Mouse (Mus musculus) right cerebral cortex, postnatal 10 days (tissue): ENCODE data around the gene Hoxc9.

ENCODE experiments used
- DNase-seq, 2 experiments: peaks; one replicate each; pipeline ENCODE4 v3.0.0; 2021; ENCODE audit warnings: low spot score in 2 of 2

Hoxc9 gene

DNA sequence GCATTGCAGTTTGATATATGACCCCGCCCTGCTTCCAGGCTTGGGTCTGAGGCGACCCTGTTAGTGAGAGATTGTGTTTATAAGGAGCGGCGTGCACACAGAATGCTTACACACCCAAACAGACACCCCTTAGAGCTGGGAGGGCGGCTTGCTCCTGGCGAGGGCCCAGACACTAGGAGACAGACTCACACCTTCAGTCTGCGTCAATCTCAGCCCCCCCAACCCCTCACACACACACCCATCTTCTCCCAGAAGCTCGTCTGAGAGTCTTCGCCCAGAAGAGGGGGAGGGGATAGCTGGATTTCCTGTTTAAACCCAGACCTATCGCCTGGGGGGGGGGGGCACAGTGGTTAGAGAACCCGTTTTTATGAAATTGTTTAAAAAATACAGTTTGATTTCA, 23.7 kb downstream of the Hoxc9 start:
- DNase-seq = no peak

DNA sequence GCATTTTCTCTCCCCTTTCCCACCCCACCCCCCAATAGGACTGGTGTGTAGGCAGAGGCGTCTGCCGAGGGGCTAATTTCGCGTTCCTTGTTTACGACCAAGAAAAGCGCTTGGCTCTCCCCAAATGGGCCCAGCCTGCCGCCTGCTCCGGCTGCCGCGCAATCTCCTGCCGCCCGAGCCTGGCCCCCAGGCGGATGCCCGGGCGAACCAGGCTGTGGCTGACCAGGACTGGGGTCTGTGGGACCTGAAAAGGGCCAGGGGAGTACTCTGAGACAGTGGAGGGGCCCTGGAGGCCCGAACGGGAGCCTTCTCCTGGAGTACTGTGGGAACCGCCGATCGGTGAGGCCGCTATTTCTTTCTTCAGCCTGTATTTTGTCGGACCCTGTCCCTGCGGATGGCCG, 24.3 kb downstream of the Hoxc9 start:
- DNase-seq = no peak

DNA sequence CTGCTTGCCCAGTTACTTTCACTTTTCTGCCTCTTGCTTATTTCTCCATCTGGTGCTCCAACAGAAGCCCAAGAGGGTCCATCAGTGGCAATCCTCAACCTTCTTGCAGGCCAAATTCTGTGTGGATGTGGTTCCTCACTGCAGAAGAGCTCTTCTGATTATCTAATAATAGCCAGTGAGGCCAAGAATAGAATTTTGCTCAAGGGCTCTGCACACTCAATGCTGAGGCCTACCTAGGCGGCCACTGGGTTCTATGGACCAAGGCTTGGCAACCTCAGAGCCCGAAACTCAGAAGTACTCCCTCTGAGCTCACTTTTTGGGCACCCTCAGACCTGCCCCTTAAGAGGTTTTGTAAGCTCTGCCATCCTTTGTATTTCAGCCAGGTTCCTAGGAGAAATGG, 25.1 kb downstream of the Hoxc9 start:
- DNase-seq = no peak

DNA sequence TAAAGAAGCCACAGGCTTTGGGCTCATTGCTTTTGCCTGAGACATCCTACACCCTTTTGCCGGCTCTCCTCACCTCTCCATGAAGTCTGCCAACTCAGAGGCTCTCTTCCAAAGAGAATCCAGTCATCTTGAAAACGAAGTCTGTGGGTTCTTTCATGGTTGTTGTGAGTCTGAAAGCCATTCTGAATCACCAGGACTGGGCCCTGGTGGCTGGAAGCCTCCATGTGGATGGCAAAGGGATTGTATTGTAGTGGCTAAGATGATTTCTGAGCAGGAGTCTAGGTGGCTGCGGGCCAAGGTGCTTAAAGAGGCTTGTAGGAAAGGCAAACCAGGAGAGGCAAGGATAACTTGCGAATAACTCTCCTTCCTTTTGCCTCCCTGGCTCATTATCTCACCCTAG, 25.9 kb downstream of the Hoxc9 start:
- DNase-seq = no peak

DNA sequence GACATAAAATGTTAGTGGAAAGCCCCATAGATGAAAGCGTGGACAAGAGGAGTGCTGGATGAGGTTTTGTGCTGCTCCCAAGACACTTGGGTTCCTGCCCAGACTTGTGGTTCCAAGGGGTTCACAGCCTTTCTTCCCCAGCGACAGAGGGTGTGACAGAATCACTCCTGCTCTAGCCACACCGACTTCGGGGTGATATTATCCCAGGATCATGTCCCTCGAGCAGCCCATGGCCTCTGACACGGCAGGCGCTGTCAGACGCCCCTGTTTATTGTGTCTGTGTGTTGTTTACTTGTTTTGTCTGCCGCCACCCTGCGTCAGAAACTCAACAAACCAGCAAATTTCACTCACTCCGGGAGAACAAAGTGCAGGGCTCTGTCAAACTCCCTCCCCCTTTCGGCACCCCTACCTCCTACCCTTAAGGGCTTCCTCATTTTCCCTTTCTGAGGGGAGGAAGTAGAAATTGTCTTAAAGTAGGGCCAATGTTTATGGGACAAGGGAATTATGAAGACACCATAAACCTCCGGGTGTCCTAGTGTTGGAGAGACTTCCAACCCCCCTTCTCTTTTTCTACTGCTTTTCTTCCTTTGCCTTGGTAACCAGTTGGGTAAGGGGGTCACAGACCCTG, 26.7 kb downstream of the Hoxc9 start:
- DNase-seq = no peak

DNA sequence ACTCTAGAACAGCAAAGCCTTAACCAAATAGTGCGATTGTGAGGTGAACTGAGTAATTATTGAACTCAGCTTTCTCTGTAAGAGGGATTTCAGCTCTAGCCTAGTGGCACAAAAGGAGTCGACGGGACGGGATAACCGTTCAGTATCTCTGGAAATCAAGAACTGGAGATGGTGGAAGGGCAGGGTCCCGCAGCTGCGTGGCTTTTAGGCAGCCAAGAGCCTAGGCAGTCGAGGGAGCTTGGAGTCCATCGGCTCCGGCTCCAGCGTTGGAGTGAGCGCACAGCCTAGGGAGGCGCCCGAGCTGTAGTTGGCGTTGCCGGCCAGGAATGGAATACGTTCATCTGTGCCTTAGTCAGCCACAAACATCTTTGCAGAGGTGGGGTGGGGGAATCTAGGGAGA, 29.1 kb downstream of the Hoxc9 start:
- no peak for DNase-seq

DNA sequence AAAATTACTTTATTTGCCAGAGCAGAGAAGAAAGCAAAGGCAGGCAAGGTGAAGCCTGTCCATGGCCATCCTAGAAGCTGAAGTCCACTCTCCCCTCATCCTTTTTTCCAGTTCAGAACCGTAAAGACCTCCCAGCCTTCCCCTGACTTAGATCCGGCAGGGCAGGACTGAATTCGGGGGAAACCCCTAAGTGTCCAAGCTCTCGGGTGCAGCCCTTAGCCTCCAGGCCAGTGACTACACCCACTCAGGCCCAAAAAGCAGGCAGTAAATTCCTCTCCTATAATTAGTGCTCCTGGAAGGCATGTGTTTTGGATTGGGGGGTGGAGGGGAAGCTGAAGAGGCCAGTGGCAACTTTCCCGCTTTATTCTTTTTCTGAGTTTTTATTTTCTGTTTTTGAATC, 29.6 kb downstream of the Hoxc9 start:
- no peak for DNase-seq

DNA sequence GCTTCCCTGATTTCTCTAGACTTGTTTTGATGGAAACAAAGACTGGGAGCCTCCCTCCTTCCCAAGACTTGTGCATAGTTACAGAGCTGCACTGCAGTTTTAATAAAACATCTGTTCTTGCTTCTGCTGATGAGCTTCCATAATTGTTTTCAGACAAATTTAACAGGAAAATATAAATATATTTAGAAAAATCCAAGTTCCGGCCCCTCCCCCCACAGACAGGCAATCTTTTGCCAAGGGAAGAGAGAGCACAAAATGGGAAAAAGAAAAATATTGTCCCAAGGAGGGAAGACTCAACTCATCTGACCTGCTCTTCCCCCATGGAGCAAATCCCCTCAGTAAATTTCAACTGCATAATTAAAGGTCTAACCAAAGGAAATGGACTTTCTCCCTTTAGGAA, 30.1 kb downstream of the Hoxc9 start:
- no peak for DNase-seq

DNA sequence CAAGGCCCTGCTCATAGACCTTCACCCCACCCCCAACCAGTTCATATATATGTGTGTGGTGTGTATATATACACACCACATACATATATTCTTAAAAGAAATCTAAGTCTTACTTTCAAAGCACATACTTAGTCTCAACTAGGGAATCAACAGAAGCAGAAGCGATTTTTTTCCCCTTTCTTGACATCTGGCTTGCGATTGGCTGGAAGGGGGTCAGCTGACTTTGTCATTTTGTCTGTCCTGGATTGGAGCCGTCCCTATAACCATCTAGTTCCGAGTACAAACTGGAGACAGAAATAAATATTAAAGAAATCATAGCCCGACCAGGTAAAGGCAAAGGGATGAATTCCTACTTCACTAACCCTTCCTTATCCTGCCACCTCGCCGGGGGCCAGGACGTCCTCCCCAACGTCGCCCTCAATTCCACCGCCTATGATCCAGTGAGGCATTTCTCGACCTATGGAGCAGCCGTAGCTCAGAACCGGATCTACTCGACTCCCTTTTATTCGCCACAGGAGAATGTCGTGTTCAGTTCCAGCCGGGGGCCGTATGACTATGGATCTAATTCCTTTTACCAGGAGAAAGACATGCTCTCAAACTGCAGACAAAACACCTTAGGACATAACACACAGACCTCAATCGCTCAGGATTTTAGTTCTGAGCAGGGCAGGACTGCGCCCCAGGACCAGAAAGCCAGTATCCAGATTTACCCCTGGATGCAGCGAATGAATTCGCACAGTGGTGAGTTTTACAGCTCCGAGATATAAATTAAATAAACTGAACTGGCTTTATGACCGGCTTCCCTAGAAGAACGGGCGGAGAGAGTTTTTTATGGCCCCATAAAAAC, 33.2 kb downstream of the Hoxc9 start:
- no peak for DNase-seq

DNA sequence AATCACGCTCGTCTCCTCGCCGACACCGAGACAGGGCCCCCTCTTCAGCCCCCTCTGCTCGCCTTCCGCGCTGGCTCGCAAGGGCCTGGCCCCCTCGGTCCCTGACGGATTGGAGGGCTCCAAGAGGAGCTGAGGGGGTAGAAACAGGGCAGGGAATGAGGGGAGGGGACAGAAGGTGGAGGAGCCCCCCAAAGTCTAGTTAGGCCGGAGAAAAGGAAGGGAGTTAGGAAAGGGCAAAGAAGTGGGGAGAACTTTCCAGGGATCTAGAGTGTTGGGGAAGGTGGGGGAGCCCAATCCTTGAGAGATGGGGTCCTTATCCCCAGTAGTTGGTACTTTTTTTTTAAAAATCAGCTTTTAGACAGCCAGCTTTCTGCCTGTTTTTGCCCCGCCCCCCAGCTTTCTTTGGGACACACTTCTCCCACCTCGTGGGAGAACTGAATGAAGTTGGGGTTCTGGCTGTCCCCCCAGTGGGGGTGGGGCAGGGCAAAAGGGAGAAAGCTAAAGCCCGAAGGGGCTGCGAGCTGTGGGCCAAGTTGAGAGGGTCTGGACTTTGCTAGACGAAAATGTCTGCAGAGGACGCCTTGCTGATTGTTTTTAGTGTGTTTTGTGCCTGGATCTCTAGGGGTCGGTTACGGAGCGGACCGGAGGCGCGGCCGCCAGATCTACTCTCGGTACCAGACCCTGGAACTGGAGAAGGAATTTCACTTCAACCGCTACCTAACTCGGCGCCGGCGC, 34.0 kb downstream of the Hoxc9 start:
- no peak for DNase-seq

DNA sequence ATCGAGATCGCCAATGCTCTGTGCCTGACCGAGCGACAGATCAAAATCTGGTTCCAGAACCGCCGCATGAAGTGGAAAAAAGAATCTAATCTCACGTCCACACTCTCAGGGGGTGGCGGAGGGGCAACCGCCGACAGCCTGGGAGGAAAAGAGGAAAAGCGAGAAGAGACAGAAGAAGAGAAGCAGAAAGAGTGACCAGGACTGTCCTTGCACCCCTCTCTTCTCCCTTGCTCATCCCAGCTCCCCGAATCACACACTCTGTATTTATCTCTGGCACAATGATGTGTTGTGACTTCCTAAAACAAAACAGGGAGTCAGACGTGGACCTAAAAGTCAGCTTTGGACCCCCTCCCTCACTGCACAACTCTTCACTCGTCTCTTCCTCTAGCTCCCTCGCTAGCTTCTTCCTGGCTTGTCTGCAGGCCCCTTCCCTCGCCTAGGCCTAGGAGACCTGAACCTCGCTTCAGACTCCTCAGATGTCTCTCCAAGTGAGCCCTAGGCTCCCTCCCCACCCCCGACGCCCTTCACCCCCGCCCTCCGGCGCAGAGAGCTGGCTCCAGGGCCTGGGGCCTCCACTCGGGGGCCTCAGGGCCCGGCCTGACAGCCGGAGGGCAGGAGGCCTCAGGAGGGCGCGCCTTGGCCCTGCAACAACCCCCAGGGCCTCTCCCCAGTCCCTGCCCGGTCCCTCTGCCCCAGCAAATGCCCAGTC, 34.8 kb downstream of the Hoxc9 start:
- DNase-seq = no peak

DNA sequence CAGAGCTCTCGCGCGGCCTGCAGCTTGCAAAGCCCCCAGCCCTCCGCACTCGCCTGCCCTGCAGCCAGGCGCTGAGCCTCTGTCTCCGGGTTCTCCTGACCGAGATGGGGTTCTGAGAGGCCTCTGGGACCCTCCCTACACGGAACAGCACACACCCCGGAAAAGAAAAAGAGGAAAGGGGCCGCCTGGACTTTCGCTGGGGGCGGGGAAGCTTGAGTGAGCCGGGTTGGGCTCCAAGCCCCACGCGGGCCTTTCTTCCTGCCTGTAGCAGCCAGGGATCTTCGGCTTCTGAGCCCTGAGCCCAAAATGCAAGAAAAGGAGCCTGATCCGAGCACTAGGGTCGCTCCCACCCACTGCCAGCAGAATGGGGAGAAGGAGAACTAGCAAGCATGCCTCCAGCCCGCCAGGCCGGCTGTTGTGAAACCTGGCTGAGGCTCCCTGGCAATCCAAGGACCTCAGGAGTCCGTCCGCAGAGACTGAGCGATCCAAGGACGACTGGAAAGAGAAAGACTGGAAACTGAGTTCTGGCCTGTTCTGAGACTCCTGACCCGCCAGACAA, 35.8 kb downstream of the Hoxc9 start:
- DNase-seq = no peak

DNA sequence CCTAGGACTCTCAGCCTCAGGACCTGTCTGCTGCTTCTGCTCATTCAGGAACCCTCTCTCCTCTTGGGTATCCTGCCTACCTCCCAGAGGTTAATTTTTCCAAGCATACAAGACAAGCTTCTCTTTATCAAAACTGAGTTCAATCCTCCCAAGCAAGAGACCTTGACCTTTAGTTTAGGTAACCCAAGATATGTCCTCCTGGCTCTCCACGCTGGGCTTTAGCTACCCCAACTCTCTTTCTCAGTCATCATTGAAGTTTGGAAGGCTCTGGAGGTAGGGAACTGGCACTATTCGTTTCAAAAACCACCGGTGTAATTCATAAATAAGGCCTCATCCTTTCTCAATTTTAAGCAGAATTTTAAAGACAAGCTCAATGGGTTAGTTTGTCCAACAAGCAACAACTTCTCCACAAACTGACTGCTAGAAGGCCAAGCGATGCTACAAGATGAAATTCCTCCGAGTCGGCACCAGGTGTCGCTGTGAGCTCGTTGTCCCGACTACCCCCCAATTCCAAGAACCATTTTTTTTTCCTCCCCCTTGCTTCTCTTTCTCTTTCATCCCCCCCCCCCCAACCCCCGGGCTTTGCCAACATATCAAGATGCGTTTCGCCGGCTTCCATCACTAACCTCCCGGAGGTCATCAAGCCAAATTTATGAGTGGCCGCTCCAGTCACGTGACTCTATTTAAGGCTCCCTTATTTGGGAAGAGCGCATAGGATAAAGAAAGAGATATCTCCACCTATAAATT, 37.2 kb downstream of the Hoxc9 start:
- peak in 1 of 2 experiments; percentile 62 for DNase-seq

DNA sequence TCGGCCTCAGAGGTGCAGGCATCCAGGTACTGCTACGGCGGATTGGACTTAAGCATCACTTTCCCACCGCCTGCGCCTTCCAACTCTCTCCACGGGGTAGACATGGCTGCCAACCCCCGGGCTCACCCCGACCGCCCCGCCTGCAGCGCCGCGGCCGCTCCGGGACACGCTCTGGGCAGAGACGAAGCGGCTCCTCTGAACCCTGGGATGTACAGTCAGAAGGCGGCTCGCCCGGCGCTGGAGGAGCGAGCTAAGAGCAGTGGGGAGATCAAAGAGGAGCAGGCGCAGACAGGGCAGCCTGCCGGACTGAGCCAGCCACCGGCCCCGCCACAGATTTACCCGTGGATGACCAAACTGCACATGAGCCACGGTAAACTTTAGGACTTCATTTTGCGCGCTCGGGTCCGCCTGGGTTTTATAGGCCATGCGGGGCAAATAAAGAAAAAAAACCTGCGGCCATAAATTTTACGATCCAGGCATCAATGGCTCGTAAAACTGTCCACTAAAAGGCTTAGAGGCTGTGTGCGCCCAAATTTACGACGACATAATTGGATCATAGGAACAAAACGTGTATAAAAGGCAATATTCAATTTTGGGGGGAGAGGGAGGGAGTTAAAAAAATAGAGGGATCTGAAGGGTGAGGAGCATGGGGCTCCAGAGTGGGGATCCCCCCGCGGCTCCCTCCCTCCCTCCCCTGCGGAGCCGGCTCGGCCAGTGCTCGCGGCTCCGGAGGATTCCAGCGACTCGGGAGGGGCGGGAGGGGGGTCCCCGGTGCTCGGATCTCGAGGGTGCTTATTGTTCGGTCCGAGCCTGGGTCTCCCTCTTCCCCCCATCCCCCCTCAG, 38.1 kb downstream of the Hoxc9 start:
- DNase-seq = no peak

DNA sequence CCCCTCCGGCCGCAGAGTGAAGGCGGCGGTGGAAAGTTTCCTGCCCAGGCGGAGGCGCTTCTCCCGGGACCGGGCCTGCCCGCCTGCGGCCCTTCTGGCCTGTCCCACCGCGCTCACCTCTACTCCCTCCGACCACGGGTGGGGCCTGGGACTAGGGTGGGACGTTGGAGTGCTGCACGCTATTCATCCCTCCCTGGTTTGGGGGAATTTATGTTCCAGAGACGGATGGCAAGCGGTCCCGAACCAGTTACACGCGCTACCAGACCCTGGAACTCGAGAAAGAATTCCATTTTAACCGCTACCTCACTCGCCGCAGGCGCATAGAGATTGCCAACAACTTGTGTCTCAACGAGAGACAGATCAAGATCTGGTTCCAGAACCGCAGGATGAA, 38.8 kb downstream of the Hoxc9 start:
- DNase-seq = no peak

DNA sequence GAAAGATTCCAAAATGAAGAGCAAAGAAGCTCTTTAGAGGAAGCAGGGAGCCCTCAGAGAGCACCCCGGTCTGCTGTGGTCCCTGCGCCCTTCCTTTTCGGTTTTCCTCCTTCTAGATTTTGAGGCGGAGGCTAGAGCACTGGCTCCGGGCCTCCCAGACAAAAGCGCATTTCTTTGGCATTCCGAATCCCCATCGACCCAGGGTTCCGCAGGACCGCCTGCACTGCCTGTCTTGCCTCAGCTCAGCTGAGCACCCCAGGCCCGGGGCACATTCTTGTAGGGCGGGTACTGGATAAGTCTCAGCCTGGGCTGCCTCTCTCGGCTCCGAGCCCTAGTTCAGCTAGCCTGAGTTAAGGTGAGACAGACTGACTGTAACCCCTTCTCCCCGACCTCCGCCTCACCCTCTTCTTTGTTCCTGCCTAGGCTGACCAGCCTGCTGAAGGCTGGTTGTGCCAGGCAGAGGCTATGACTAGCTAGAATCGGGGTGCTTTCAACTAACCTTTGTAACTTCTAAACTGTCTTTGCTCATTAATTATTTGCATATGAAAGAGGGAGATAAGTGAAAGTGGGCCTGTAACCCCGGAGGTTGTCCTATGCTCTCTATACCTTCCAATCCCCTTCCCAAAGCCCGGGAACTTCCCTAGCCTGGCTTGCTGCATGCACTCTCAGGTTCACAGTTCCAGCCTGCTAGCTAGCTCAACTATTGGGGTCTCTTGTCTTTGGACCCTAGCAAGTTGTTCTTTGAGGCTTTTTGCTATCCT, 39.3 kb downstream of the Hoxc9 start:
- no peak for DNase-seq

DNA sequence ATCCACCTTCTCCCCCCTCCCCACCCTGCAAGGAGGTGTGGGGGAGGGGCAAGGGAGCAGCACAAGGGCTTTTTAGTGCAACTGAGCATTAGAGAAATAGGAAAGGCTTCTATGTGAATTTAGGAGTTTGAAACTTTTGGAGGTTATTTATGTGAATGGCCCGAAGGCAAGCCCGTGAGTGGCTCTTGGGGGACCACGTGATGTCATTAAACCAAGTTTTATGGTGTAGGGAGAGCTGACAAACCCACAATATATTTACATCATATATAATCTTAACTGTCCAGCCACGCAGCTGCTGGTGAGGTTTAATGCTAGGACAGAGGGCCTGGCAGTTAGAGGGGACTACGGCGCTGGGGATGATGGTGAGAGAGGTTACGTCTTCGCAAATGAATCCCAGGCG, 42.4 kb downstream of the Hoxc9 start, which contains the start of gene Hoxc4:
TSS of gene Hoxc4 (plus strand) at position 299 of the 400 bp plus-strand sequence.
- DNase-seq = no peak

DNA sequence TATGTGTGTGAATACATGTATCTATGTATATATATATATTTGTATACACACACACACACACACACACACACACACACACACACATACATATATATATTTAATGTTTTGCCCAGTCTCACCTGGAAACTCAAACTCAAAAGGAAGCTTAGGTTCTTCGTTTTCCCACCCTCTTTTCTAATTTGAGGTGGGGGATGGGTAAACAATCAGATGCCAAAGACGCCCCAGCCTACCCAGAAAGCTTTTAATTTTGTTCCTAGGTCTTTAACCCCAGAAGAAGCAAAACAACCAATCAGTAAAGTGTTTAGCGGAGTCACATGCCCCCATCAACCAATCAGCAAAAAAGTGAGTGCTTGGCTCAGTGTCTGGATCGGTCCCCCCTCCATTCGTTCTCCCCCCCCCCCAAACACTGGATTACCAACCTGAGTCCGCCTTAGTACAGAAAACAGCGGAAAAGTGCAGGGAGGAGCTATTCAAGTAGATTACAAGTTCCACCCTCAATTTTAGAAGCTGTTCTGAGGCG, 44.7 kb downstream of the Hoxc9 start:
- no peak for DNase-seq

DNA sequence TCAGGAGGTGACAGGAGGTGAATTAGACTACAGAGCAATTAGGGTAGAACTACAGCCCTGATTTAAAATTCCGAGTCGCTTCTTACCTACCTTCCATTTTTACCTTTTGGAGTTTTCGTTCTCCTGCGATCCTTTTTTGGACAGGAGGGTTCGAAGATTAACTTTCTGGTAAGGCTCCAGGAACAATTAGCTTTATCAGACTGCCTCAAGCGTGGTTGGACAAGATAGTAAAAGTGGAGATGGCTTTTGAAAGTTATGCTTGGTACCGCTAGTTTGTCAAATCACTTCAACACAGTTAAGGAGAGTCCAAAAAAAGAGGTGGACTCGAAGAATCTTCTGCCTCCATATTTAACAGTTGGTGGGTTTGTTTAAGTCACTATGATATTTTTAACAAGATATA, 45.3 kb downstream of the Hoxc9 start:
- DNase-seq = no peak
